Mouse (Mus musculus): Measurements from ENCODE around the gene Ubac2. TPM values are rescaled to one million over a fixed set of nuclear protein-coding genes. Genes with fewer than 3 reads are reported as not detected.
"Not testable (repeated sequence)": the region's sequence is repeated elsewhere in the genome, so short reads cannot be mapped to it uniquely, and the experiment has no call there.

The Ubac2 gene
- polyA plus RNA-seq, 2 experiments: 10.1 to 16.4 TPM

- WGBS (ENCODE audit: insufficient replicate concordance): 4% methylated on average over 2 of the region's 2 CpGs
- H3K4me2 ChIP-seq (ENCODE audit: low read depth): no peak overlapping the region
- H3K36me3 ChIP-seq (replicated peaks; ENCODE audit: control insufficient read depth, insufficient read depth, low read depth): no peaks in the 10 kb centered on the region
- TF ChIP-seq CTCF (IDR thresholded peaks at IDR 0.05; ENCODE audit: low read depth) (peak; percentile 86), EP300 (IDR thresholded peaks at IDR 0.05; ENCODE audit: low read depth) (no peak)
- no peaks in the 10 kb centered on the region for H3K9me3 ChIP-seq (ENCODE audit: control insufficient read depth, low read length)
- no peak overlapping the region for H3K27ac ChIP-seq
- H3K9ac ChIP-seq (replicated peaks): no peak overlapping the region
- ATAC-seq (ENCODE audit: insufficient read depth) (no peak), DNase-seq (ENCODE audit: low read depth in 3 of 3, low spot score in 3 of 3) (peak in 1 of 3 experiments; percentile 22)
- peaks cover 0 to 18% of the 10 kb centered on the region in 2 experiments; a peak in 2 of 4 replicates for H3K4me1 ChIP-seq (replicated peaks; ENCODE audit: control insufficient read depth in 2 of 2, insufficient read depth in 2 of 2, low read length in 1 of 2)
- no peaks in the 10 kb centered on the region for H3K27me3 ChIP-seq (ENCODE audit: control insufficient read depth, insufficient read depth, low read length)
- H3K4me3 ChIP-seq (ENCODE audit: insufficient read depth in 1 of 2, low read depth in 2 of 2, low read length in 2 of 2): no peak overlapping the region
Measured at GRCm38 (mm10) chr14:122064519-122064918, 186.1 kb downstream of the Ubac2 start.

GRCm38 (mm10) chr14:122066243-122066642, 187.8 kb downstream of the Ubac2 start:
- DNase-seq (ENCODE audit: low read depth in 3 of 3, low spot score in 3 of 3) (no peak), ATAC-seq (ENCODE audit: insufficient read depth) (no peak)
- H3K4me3 ChIP-seq (ENCODE audit: insufficient read depth in 1 of 2, low read depth in 2 of 2, low read length in 2 of 2): no peak overlapping the region
- H3K27ac ChIP-seq: no peak overlapping the region
- H3K4me2 ChIP-seq (ENCODE audit: low read depth): no peak overlapping the region
- TF ChIP-seq CTCF (IDR thresholded peaks at IDR 0.05; ENCODE audit: low read depth): no peak
- no peak for TF ChIP-seq EP300 (IDR thresholded peaks at IDR 0.05; ENCODE audit: low read depth)
- no peaks in the 10 kb centered on the region for H3K27me3 ChIP-seq (ENCODE audit: control insufficient read depth, insufficient read depth, low read length)
- 29% methylated on average over 4 of the region's 4 CpGs for WGBS (ENCODE audit: insufficient replicate concordance)
- H3K9ac ChIP-seq (replicated peaks): no peak overlapping the region
- H3K36me3 ChIP-seq (replicated peaks; ENCODE audit: control insufficient read depth, insufficient read depth, low read depth): no peaks in the 10 kb centered on the region
- H3K9me3 ChIP-seq (ENCODE audit: control insufficient read depth, low read length): no peaks in the 10 kb centered on the region
- H3K4me1 ChIP-seq (replicated peaks; ENCODE audit: control insufficient read depth in 2 of 2, insufficient read depth in 2 of 2, low read length in 1 of 2): peaks cover 0 to 16% of the 10 kb centered on the region in 2 experiments; a peak in 2 of 4 replicates

GRCm38 (mm10) chr14:122068036-122068435, 189.6 kb downstream of the Ubac2 start:
- H3K4me2 ChIP-seq (ENCODE audit: low read depth); H3K27ac ChIP-seq: not testable (repeated sequence)

GRCm38 (mm10) chr14:122068801-122069695, 190.6 kb downstream of the Ubac2 start:
- Histone ChIP-seq H3K36me3 (replicated peaks; ENCODE audit: control insufficient read depth, insufficient read depth, low read depth) (no peaks in the 10 kb centered on the region), H3K9ac (replicated peaks) (no peak overlapping the region), H3K27me3 (ENCODE audit: control insufficient read depth, insufficient read depth, low read length) (no peaks in the 10 kb centered on the region), H3K4me3 (ENCODE audit: insufficient read depth in 1 of 2, low read depth in 2 of 2, low read length in 2 of 2) (no peak overlapping the region), H3K4me1 (replicated peaks; ENCODE audit: control insufficient read depth in 2 of 2, insufficient read depth in 2 of 2, low read length in 1 of 2) (peaks cover 0 to 16% of the 10 kb centered on the region in 2 experiments; a peak in 2 of 4 replicates), H3K27ac (no peak overlapping the region), H3K9me3 (ENCODE audit: control insufficient read depth, low read length) (no peaks in the 10 kb centered on the region), H3K4me2 (ENCODE audit: low read depth) (no peak overlapping the region)
- ATAC-seq (ENCODE audit: insufficient read depth) (no peak), DNase-seq (ENCODE audit: low read depth in 3 of 3, low spot score in 3 of 3) (no peak)
- WGBS (ENCODE audit: insufficient replicate concordance): 38% methylated on average over 11 of the region's 11 CpGs
- TF ChIP-seq CTCF (IDR thresholded peaks at IDR 0.05; ENCODE audit: low read depth): no peak
- no peak for TF ChIP-seq EP300 (IDR thresholded peaks at IDR 0.05; ENCODE audit: low read depth)

More at GRCm38 (mm10) chr14:122068036-122068435, 189.6 kb downstream of the Ubac2 start:
- H3K4me1 ChIP-seq (replicated peaks; ENCODE audit: control insufficient read depth in 2 of 2, insufficient read depth in 2 of 2, low read length in 1 of 2): peaks cover 0 to 16% of the 10 kb centered on the region in 2 experiments; a peak in 2 of 4 replicates
- ATAC-seq (ENCODE audit: insufficient read depth); H3K9ac ChIP-seq (replicated peaks); H3K4me3 ChIP-seq (ENCODE audit: insufficient read depth in 1 of 2, low read depth in 2 of 2, low read length in 2 of 2); H3K9me3 ChIP-seq (ENCODE audit: control insufficient read depth, low read length); DNase-seq (ENCODE audit: low read depth in 3 of 3, low spot score in 3 of 3); H3K27me3 ChIP-seq (ENCODE audit: control insufficient read depth, insufficient read depth, low read length); H3K36me3 ChIP-seq (replicated peaks; ENCODE audit: control insufficient read depth, insufficient read depth, low read depth): not testable (repeated sequence)
- WGBS (ENCODE audit: insufficient replicate concordance): 25% methylated on average over 3 of the region's 3 CpGs

GRCm38 (mm10) chr14:122069948-122070347, 191.5 kb downstream of the Ubac2 start:
- H3K4me1 ChIP-seq (replicated peaks; ENCODE audit: control insufficient read depth in 2 of 2, insufficient read depth in 2 of 2, low read length in 1 of 2): peaks cover 0 to 16% of the 10 kb centered on the region in 2 experiments; a peak in 2 of 4 replicates
- 51% methylated on average over 3 of the region's 3 CpGs for WGBS (ENCODE audit: insufficient replicate concordance)
- DNase-seq (ENCODE audit: low read depth in 3 of 3, low spot score in 3 of 3) (no peak), ATAC-seq (ENCODE audit: insufficient read depth) (no peak)
- H3K36me3 ChIP-seq (replicated peaks; ENCODE audit: control insufficient read depth, insufficient read depth, low read depth): no peaks in the 10 kb centered on the region
- TF ChIP-seq EP300 (IDR thresholded peaks at IDR 0.05; ENCODE audit: low read depth) (no peak), CTCF (IDR thresholded peaks at IDR 0.05; ENCODE audit: low read depth) (no peak)
- H3K9me3 ChIP-seq (ENCODE audit: control insufficient read depth, low read length): no peaks in the 10 kb centered on the region
- H3K9ac ChIP-seq (replicated peaks): no peak overlapping the region
- no peaks in the 10 kb centered on the region for H3K27me3 ChIP-seq (ENCODE audit: control insufficient read depth, insufficient read depth, low read length)
- H3K4me3 ChIP-seq (ENCODE audit: insufficient read depth in 1 of 2, low read depth in 2 of 2, low read length in 2 of 2): no peak overlapping the region
- no peak overlapping the region for H3K4me2 ChIP-seq (ENCODE audit: low read depth)
- H3K27ac ChIP-seq: no peak overlapping the region

Other genes with a start within 250 kb of the Ubac2 start
- gene Dock9, start 80.8 kb upstream of the Ubac2 start, polyA plus RNA-seq (2012; rRNA removed): 1.5 and 1.8 TPM in 2 replicates
- gene Dock9, start 80.8 kb upstream of the Ubac2 start, polyA plus RNA-seq (2014; fragmentation: Nextera tagmentation; extraction: Ambion mirVana): 1.2 and 1.4 TPM in 2 replicates
- 0.08 and 0.12 TPM in 2 replicates for gene Gpr18, start 37.2 kb downstream of the Ubac2 start, polyA plus RNA-seq (2012; rRNA removed)
- 0.17 TPM in 1 of 2 replicates, not detected in the other for gene Gpr18, start 37.2 kb downstream of the Ubac2 start, polyA plus RNA-seq (2014; fragmentation: Nextera tagmentation; extraction: Ambion mirVana)
- gene Gpr183, start 86.6 kb downstream of the Ubac2 start, polyA plus RNA-seq (2012; rRNA removed): 0.75 and 0.79 TPM in 2 replicates
- gene Gpr183, start 86.6 kb downstream of the Ubac2 start, polyA plus RNA-seq (2014; fragmentation: Nextera tagmentation; extraction: Ambion mirVana): 0.62 and 1.3 TPM in 2 replicates
- gene Timm8a2, start 156.1 kb downstream of the Ubac2 start, polyA plus RNA-seq (2012; rRNA removed): not detected in 2 replicates
- not detected in 2 replicates for gene Timm8a2, start 156.1 kb downstream of the Ubac2 start, polyA plus RNA-seq (2014; fragmentation: Nextera tagmentation; extraction: Ambion mirVana)
- 22.2 and 26.4 TPM in 2 replicates for gene Tm9sf2, start 228.4 kb downstream of the Ubac2 start, polyA plus RNA-seq (2012; rRNA removed)
- gene Tm9sf2, start 228.4 kb downstream of the Ubac2 start, polyA plus RNA-seq (2014; fragmentation: Nextera tagmentation; extraction: Ambion mirVana): 67.1 and 68.8 TPM in 2 replicates